Mouse (Mus musculus) embryonic facial prominence, embryonic 14.5 days (tissue): ENCODE results near the gene Eef1e1. TPM values are rescaled to one million over a fixed set of nuclear protein-coding genes. Genes with fewer than 3 reads are reported as not detected.

ENCODE experiments used
- ATAC-seq: fragments of 200-750 bp; cut with Nextera tagmentation; 2 replicates; pipeline ENCODE4 v1.8.0; 2017; ENCODE audit warnings: low read depth, moderate number of reproducible peaks, moderate TSS enrichment
- DNase-seq: peaks from one replicate; pipeline ENCODE4 v3.0.0-alpha.2; 2015; ENCODE audit warnings: low spot score
- H3K27ac ChIP-seq: fragments of 300-500 bp; sonication (generic); replicated peaks from 2 replicates; pipeline ENCODE4 v1.5.1; 2014; ENCODE audit warnings: low read depth, mild to moderate bottlenecking, low read length, moderate library complexity
- H3K27me3 ChIP-seq: fragments of 300-500 bp; sonication (generic); replicated peaks from 2 replicates; pipeline ENCODE4 v1.6.1; 2014; ENCODE audit warnings: low read length; ENCODE audit not compliant: control insufficient read depth, insufficient read depth
- H3K36me3 ChIP-seq: fragments of 300-500 bp; sonication (generic); 2 replicates; pipeline ENCODE4 v1.6.1; 2014; ENCODE audit warnings: low read length, mixed read lengths; ENCODE audit not compliant: control insufficient read depth, insufficient read depth
- H3K4me1 ChIP-seq: fragments of 300-500 bp; sonication (generic); 2 replicates; pipeline ENCODE4 v1.6.1; 2014; ENCODE audit warnings: antibody characterized with exemption, low read length; ENCODE audit not compliant: control insufficient read depth, insufficient read depth
- H3K4me2 ChIP-seq: fragments of 300-500 bp; sonication (generic); 2 replicates; pipeline ENCODE4 v1.6.1; 2014; ENCODE audit warnings: low read depth, mild to moderate bottlenecking, low read length, moderate library complexity, mixed read lengths
- H3K4me3 ChIP-seq: fragments of 300-500 bp; sonication (generic); 2 replicates; pipeline ENCODE4 v1.5.1; 2014; ENCODE audit warnings: low read depth, mild to moderate bottlenecking, low read length
- H3K9ac ChIP-seq: fragments of 300-500 bp; sonication (generic); 2 replicates; pipeline ENCODE4 v1.6.1; 2014; ENCODE audit warnings: low read depth, mild to moderate bottlenecking, low read length, moderate library complexity, mixed read lengths
- H3K9me3 ChIP-seq: fragments of 300-500 bp; sonication (generic); 2 replicates; pipeline ENCODE4 v1.6.1; 2016; ENCODE audit warnings: low read length; ENCODE audit not compliant: control insufficient read depth
- WGBS: fragments of 180-500 bp; shearing (Covaris S2); extraction: QIAGEN DNeasy Blood & Tissue Kit; methylation state at CpG from one replicate; pipeline ENCODE4 v1.1.7; 2014; 5-methylcytosine and 5-hydroxymethylcytosine counted together
- polyA plus RNA-seq: library from polyadenylated mRNA; unstranded; fragments of >200 nt; fragmentation: Nextera tagmentation; extraction: Ambion mirVana; gene quantifications from 2 replicates; pipeline ENCODE4 v1.2.1, GENCODE M21; 2014

Eef1e1 gene
- polyA plus RNA-seq, 1 experiment from 2014 or later: 42.6 TPM

GRCm38 (mm10) chr13:38659524-38660136 lies 772 bp upstream of the Eef1e1 start:
- DNase-seq: no peak
- no peak overlapping the region for H3K27ac ChIP-seq
- no peaks in the 10 kb centered on the region for H3K27me3 ChIP-seq
- ATAC-seq: no peak
- no peaks in the 10 kb centered on the region for H3K9me3 ChIP-seq
- no peak overlapping the region for H3K4me2 ChIP-seq
- H3K9ac ChIP-seq: no peak overlapping the region
- peaks cover 6% of the 10 kb centered on the region for H3K4me1 ChIP-seq
- no peak overlapping the region for H3K4me3 ChIP-seq
- 87% methylated on average over 12 of the region's 12 CpGs for WGBS
- peaks cover 17% of the 10 kb centered on the region for H3K36me3 ChIP-seq

- DNase-seq (no peak), ATAC-seq (no peak)
- peak overlapping the region; percentile 97 for H3K4me3 ChIP-seq
- no peak overlapping the region for H3K27ac ChIP-seq
- no peaks in the 10 kb centered on the region for H3K9me3 ChIP-seq
- H3K4me2 ChIP-seq: peak overlapping the region; percentile 66
- peak overlapping the region; percentile 93 for H3K9ac ChIP-seq
- 27% methylated on average over 4 of the region's 4 CpGs for WGBS
- H3K36me3 ChIP-seq: peaks cover 35% of the 10 kb centered on the region
- peaks cover 6% of the 10 kb centered on the region for H3K4me1 ChIP-seq
- H3K27me3 ChIP-seq: no peaks in the 10 kb centered on the region
Observed at GRCm38 (mm10) chr13:38657865-38658264, 993 bp downstream of the Eef1e1 start.

GRCm38 (mm10) chr13:38650292-38650691 lies 8.6 kb downstream of the Eef1e1 start:
- Histone ChIP-seq H3K27me3 (no peaks in the 10 kb centered on the region), H3K4me3 (no peak overlapping the region), H3K27ac (no peak overlapping the region), H3K36me3 (peaks cover 87% of the 10 kb centered on the region), H3K4me1 (no peaks in the 10 kb centered on the region), H3K9me3 (no peaks in the 10 kb centered on the region), H3K9ac (no peak overlapping the region), H3K4me2 (no peak overlapping the region)
- no peak for ATAC-seq
- DNase-seq: no peak
- 95% methylated on average over 4 of the region's 4 CpGs for WGBS

- no peak overlapping the region for H3K9ac ChIP-seq
- 92% methylated on average over 4 of the region's 4 CpGs for WGBS
Observed at GRCm38 (mm10) chr13:38649069-38649468, 9.8 kb downstream of the Eef1e1 start.

GRCm38 (mm10) chr13:38641414-38641813 lies 17.4 kb downstream of the Eef1e1 start:
- no peaks in the 10 kb centered on the region for H3K9me3 ChIP-seq
- DNase-seq: no peak
- no peaks in the 10 kb centered on the region for H3K27me3 ChIP-seq
- H3K9ac ChIP-seq: no peak overlapping the region
- peaks cover 31% of the 10 kb centered on the region for H3K36me3 ChIP-seq
- no peak for ATAC-seq
- H3K4me3 ChIP-seq: no peak overlapping the region
- no peaks in the 10 kb centered on the region for H3K4me1 ChIP-seq
- H3K4me2 ChIP-seq: no peak overlapping the region
- WGBS: 79% methylated on average over 5 of the region's 5 CpGs
- no peak overlapping the region for H3K27ac ChIP-seq

More at GRCm38 (mm10) chr13:38649069-38649468, 9.8 kb downstream of the Eef1e1 start:
- Histone ChIP-seq H3K27me3 (no peaks in the 10 kb centered on the region), H3K36me3 (peaks cover 87% of the 10 kb centered on the region), H3K4me3 (no peak overlapping the region), H3K9me3 (no peaks in the 10 kb centered on the region), H3K27ac (no peak overlapping the region), H3K4me1 (no peaks in the 10 kb centered on the region), H3K4me2 (no peak overlapping the region)
- no peak for ATAC-seq
- no peak for DNase-seq

- Histone ChIP-seq H3K4me3 (no peak overlapping the region), H3K36me3 (peaks cover 29% of the 10 kb centered on the region), H3K27ac (no peak overlapping the region), H3K4me1 (no peaks in the 10 kb centered on the region), H3K27me3 (no peaks in the 10 kb centered on the region), H3K4me2 (no peak overlapping the region), H3K9me3 (no peaks in the 10 kb centered on the region), H3K9ac (no peak overlapping the region)
- WGBS: 87% methylated on average over 5 of the region's 5 CpGs
- ATAC-seq (no peak), DNase-seq (no peak)
Observed at GRCm38 (mm10) chr13:38640961-38641360, 17.9 kb downstream of the Eef1e1 start.

- DNase-seq: no peak
- Histone ChIP-seq H3K4me2 (no peak overlapping the region), H3K4me3 (no peak overlapping the region), H3K9me3 (no peaks in the 10 kb centered on the region), H3K9ac (no peak overlapping the region), H3K36me3 (peaks cover 8% of the 10 kb centered on the region; the same call in 1 of the 2 replicates), H3K4me1 (peaks cover 6% of the 10 kb centered on the region; the same call in 1 of the 2 replicates), H3K27me3 (no peaks in the 10 kb centered on the region), H3K27ac (no peak overlapping the region)
- ATAC-seq: no peak
- WGBS: 70% methylated on average over 11 of the region's 11 CpGs
Observed at GRCm38 (mm10) chr13:38638694-38639093, 20.2 kb downstream of the Eef1e1 start.

GRCm38 (mm10) chr13:38634800-38635269 lies 24.0 kb downstream of the Eef1e1 start, which contains the start of gene Bloc1s5:
TSS of gene Bloc1s5 (minus strand) at chr13:38635109.
- Histone ChIP-seq H3K4me1 (peaks cover 6% of the 10 kb centered on the region; the same call in 1 of the 2 replicates), H3K27me3 (no peaks in the 10 kb centered on the region), H3K9me3 (no peaks in the 10 kb centered on the region), H3K27ac (peak within 1 kb of the TSS; percentile 81), H3K4me3 (peak within 1 kb of the TSS; percentile 85), H3K9ac (peak within 1 kb of the TSS; percentile 78), H3K36me3 (no peaks in the 10 kb centered on the region), H3K4me2 (peak within 1 kb of the TSS; percentile 77)
- peak; percentile 98 for DNase-seq
- ATAC-seq: peak; percentile 98
- WGBS: under 1% methylated on average over 27 of the region's 44 CpGs
